9 mouse cellular contexts compared by ENCODE assay signal in the genomic region with DNA sequence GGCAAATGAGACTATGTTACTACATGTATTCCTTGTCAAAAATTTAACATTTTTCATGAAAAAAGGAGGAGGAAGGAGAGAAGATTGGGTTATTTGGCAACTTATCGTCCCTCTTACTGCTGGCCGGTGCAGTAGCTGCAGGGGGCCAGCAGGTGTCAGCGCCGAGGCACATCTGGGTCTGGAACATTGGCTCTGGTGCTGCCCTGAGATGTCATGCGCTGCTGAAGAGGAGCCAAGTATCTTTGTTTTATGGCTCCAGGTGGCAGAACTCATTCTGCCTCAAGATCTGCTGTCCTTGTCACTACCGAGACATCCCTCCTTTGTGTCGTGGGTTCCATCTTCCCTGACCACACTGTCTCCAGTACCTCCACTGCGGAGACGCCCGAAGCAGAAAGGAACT. TPM values are rescaled to one million over a fixed set of nuclear protein-coding genes. Genes with fewer than 3 reads are reported as not detected.
A peak's percentile ranks its signal among the peaks of the same experiment; 100 is the strongest.
DNase-seq lines count a peak whose midpoint lies in the region; ATAC-seq and TF ChIP-seq lines count a peak whose summit lies in the region.
"Had no signal": no experiment of that assay in that cellular context is flagged by ENCODE, and none has a peak within 500 bp of the region (broad histone marks: within the 10 kb centered on the region; RNA-seq: fewer than 3 reads in every experiment).

No protein-coding gene starts in this region.

- no peak for TF ChIP-seq POLR2A in bone marrow macrophage, adult 2 months (IDR thresholded peaks at IDR 0.05; ENCODE audit: borderline replicate concordance, low read depth, low read length)

- intact Hi-C loops in heart, postnatal 14 days (cut with DNase I): loop anchor here (1.0 kb wide), 1 partner anchor 58 kb away; no protein-coding TSS in a partner anchor
- intact Hi-C loops in left cerebral cortex, adult 2 months (cut with DNase I): loop anchor here (5.0 to 10.0 kb wide), 2 partner anchors 53 to 160 kb away; a partner anchor contains a TSS

- peak; percentile 69 for TF ChIP-seq CTCF in bone marrow macrophage, adult 2 months (IDR thresholded peaks at IDR 0.05; ENCODE audit: low read depth, low read length)
- peak; percentile 88 for TF ChIP-seq CTCF in left cerebral cortex, adult 2 months (IDR thresholded peaks at IDR 0.05)

- no peaks in the 10 kb centered on the region for H3K4me1 ChIP-seq in bone marrow macrophage, adult 2 months (ENCODE audit: control insufficient read depth, insufficient read depth, low read length)

- no peak overlapping the region for H3K4me3 ChIP-seq in bone marrow macrophage, adult 2 months (ENCODE audit: insufficient read depth, low read length)
- no peak overlapping the region for H3K4me3 ChIP-seq in left cerebral cortex, adult 2 months

- peak; percentile 92 for ATAC-seq in monocyte, adult 5-6 weeks (replicated peaks; ENCODE audit: insufficient number of reproducible peaks, low FRiP score, low TSS enrichment, poor library complexity, severe bottlenecking)

- H3K27ac ChIP-seq in bone marrow macrophage, adult 2 months (ENCODE audit: insufficient read depth, low read depth, low read length): no peak overlapping the region
- H3K27ac ChIP-seq in left cerebral cortex, adult 2 months: no peak overlapping the region

- DNase-seq in heart, adult 11 months: peak; percentile 94
- no peak for DNase-seq in heart, adult 8-10 months (ENCODE audit: low spot score)
- DNase-seq in CD4-positive helper T cell, adult 2 months (ENCODE audit: low read depth, low spot score): peak; percentile 68
- DNase-seq in heart, postnatal 14 days: peak; percentile 62 to 77
- DNase-seq in left cerebral cortex, adult 2 months (ENCODE audit: extremely low spot score in 1 of 2, low spot score in 2 of 2): peak; percentile 37 to 46
- DNase-seq in thymus, postnatal 0 days (ENCODE audit: low spot score): peak; percentile 65

RNA-seq across cellular contexts. Expression of a gene that starts 12.8 kb away (rescaled TPM):
- total RNA-seq in heart, adult 8-10 months (2022): 100 to 1,000 TPM; 111 to 154 (median 130) TPM
- polyA plus RNA-seq in bone marrow macrophage, adult 2 months (2012; ENCODE audit: insufficient read depth, insufficient read length, missing spikeins): 189 and 191 TPM in 2 replicates
- total RNA-seq in heart, postnatal 14 days (2021): 100 to 1,000 TPM; 122 to 125 TPM
- 100 to 1,000 TPM; 131 to 133 TPM for total RNA-seq in left cerebral cortex, adult 2 months (2021)
- 271 to 340 TPM (median 288 TPM) in 3 replicates for total RNA-seq in monocyte, adult 5-6 weeks (2017)
- 458 and 464 TPM in 2 replicates for polyA plus RNA-seq in thymus, postnatal 0 days (2015; fragmentation: Nextera tagmentation; extraction: Ambion mirVana)

RNA-seq across cellular contexts. Expression of a gene that starts 54.0 kb away (rescaled TPM):
- not detected for total RNA-seq in heart, adult 8-10 months (2022)
- not detected in 2 replicates for polyA plus RNA-seq in bone marrow macrophage, adult 2 months (2012; ENCODE audit: insufficient read depth, insufficient read length, missing spikeins)
- total RNA-seq in heart, postnatal 14 days (2021): not detected
- not detected for total RNA-seq in left cerebral cortex, adult 2 months (2021)
- total RNA-seq in monocyte, adult 5-6 weeks (2017): not detected in 3 replicates
- 0.17 TPM in 1 of 2 replicates, not detected in the other for polyA plus RNA-seq in thymus, postnatal 0 days (2015; fragmentation: Nextera tagmentation; extraction: Ambion mirVana)
- polyA plus RNA-seq: heart, embryonic 16.5 days had no signal

RNA-seq across cellular contexts. Expression of a gene that starts 54.1 kb away (rescaled TPM):
- not detected for total RNA-seq in heart, adult 8-10 months (2022)
- polyA plus RNA-seq in bone marrow macrophage, adult 2 months (2012; ENCODE audit: insufficient read depth, insufficient read length, missing spikeins): not detected in 2 replicates
- not detected for total RNA-seq in heart, postnatal 14 days (2021)
- not detected for total RNA-seq in left cerebral cortex, adult 2 months (2021)
- not detected in 3 replicates for total RNA-seq in monocyte, adult 5-6 weeks (2017)
- polyA plus RNA-seq in thymus, postnatal 0 days (2015; fragmentation: Nextera tagmentation; extraction: Ambion mirVana): 0.08 TPM in 1 of 2 replicates, not detected in the other
- polyA plus RNA-seq: heart, embryonic 16.5 days had no signal
